Mouse (Mus musculus) activated CD4-positive, CD25-positive, alpha-beta regulatory T cell, adult 9 weeks (primary cell): ENCODE results near the gene Defb19. TPM values are rescaled to one million over a fixed set of nuclear protein-coding genes. Genes with fewer than 3 reads are reported as not detected.

Experiments
- polyA plus RNA-seq: library from polyadenylated mRNA; unstranded; fragments of 100-300 nt; shearing (Covaris generic); gene quantifications from one replicate; pipeline ENCODE4 v1.2.1, GENCODE M21; 2017

The Defb19 gene
- not detected for polyA plus RNA-seq

DNA sequence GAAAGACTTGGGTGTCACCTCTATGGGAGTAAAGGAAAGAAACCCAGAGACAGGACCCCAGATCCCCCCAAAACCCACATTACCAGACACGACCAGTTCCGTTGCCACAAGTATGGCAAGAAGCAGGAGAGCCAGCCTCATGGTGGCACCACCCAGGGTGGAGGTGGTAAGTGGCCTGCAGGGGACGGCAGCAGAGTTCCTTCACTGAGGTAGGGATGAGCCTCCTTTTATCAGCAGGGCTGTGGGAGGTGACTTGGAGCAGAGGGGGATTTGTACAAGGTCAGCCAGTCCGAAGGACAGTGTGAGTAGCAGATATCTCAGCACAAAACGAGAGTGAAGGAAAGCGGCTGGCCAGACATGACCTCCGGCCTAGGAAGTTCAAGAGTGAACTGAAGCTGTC, at the start of gene Defb19:
Gene Defb19 (minus strand): TSS at position 206 of the 400 bp plus-strand sequence.

DNA sequence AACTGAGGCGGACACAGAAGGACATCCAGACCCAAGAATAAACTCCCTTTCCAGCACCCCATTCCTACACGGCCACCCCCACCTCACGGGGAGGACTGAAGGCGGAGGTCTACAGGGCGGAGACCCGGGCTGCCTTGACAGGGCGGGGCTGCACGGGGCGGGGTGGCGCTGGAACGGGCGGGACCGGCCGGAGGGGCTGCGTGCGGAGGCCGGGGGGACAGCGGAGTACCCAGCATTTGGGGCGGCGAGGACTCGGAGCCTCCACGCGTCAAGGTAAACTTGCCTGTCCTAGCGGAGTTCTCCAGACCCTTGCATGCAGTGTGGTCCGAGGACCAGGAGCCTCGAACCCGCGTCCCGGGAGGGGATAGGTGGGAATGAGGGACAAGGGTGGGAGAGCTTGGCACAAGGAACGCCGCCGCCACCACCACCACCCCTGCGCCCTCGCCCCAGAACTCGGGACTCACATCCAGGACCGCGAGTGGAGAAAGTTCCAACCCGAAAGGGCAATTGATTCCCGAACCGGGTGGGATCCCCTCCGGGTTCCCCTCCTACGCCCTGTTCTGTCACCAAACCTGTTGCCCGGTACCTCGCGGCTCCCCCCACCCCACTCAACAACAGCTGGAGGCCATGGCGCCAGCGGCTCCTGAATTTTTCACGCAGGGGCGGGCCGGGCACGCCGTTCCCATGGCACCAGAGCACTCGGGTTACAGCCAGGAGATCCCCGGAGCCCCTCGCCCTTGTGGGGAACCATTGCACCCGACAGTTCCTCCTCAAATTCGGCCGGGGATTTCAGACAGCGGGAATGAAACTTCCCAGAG, 46.9 kb upstream of the Defb19 start, which contains the start of gene Rem1:
Gene Rem1 (plus strand): TSS at position 178 of the 818 bp plus-strand sequence.

DNA sequence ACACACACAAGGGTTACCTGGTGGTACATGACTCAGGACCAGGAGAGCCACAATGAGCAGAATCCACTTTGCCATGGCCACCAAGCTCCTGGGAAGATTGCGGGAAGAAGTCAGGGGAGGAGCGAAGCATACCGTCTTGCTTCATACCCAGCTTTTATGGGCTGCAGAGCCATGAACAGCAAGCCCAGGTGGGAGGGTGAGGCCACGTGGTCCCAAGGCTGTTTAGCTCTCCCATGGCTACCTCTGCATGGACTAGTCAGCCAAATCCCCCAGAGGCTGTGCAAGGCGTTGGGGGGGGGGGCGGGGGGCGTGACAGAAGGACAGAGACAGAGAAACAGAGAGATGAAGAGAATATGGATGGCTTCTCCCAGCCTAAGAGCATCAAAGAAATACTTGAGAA, 42.8 kb upstream of the Defb19 start, which contains the start of gene Defb25:
Gene Defb25 (minus strand): TSS at position 101 of the 400 bp plus-strand sequence.

DNA sequence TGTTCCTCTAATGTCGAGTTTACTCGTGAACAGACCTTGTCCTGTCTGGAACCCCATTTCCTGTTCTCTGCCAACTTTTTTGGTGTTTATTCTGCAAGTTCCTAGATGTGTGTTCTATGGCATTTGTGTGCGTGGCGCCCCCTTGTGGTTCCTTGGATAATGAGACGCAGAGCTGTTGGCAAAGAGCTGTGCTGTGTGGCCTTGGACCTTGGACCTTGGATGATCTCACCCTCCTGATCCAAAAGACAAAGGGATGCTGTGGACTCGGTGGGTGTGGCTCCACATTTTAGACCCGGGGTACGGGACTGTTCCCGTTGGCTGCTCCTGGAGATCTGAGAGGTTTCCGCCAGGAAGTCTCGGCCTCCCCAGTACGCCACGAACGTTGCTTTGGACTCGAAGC, 23.9 kb upstream of the Defb19 start, which contains the start of gene Defb36:
Gene Defb36 (plus strand): TSS at position 271 of the 400 bp plus-strand sequence.

DNA sequence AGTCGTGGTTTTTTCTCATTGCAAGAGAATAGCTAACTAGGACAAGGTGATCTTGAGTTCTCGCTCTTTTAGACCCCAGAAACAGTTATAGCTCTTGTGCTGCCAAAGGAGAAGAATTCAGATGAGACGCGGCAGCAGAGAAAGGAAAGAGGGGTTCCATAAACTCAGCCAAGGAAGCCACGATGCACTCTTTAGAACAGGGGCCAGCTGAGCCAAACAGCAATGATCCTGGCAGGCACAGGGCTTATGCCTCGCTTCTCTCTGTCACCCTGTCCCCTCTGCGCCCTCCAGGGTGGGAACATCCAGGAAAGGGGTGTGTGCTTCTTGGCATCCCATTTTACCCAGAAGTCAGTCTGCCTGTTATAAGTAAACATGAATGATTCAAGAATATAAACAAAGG, 19.2 kb upstream of the Defb19 start, which contains the start of gene Defb45:
Gene Defb45 (minus strand): TSS at position 101 of the 400 bp plus-strand sequence.

DNA sequence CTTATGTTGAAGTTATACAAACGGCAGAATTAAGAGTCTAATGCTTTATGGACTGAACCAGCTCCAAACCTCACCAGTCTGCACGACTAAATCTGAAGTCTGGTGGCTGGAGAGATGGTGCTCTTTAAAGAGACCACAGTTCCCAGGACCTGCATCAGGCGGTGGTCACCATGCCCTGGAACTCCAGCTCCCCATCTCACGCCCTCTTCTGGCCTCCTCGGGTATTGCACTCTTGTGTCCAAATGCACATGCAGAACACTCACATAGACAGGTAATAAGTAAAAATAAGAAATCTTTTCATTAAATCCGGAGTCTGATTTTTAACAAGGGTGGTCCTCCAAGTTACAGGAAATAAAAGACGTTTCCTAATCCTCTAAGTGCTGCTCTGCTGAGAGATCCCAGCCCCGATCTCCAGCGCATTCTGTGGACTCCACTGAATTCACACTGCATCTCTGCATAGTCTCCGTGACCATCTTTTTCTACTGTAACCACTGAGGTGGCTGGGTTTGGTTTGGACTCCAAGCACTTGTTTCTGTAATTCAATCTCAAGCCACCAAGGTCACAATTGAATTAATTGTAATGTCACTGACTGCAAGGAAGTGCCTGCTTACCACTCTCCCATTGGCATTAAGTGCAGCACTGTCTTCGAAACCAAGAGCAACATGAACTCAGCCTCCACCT, 7.9 kb downstream of the Defb19 start, which contains the start of gene Defb21:
Gene Defb21 (plus strand): TSS at position 631 of the 681 bp plus-strand sequence.

DNA sequence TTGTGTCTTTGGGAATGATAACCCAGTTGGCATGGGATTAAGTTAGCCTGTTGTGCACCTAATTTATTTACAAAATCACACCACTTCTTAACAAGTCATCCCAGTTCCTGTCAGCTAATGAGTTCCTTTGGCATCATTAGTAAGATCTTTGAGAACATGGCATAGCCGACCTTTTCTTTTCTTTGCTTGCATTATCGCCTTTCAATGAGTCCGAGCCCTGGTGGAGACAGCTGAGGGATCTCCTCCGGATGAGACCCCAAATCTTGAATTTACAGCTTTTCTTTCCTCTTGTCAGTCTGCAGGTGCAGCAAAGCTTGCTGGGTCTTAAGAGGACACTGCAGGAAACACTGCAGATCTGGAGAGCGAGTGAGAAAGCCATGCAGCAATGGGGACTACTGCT, 11.1 kb downstream of the Defb19 start, which contains the start of gene Gm17416:
Gene Gm17416 (plus strand): TSS at position 301 of the 400 bp plus-strand sequence.

DNA sequence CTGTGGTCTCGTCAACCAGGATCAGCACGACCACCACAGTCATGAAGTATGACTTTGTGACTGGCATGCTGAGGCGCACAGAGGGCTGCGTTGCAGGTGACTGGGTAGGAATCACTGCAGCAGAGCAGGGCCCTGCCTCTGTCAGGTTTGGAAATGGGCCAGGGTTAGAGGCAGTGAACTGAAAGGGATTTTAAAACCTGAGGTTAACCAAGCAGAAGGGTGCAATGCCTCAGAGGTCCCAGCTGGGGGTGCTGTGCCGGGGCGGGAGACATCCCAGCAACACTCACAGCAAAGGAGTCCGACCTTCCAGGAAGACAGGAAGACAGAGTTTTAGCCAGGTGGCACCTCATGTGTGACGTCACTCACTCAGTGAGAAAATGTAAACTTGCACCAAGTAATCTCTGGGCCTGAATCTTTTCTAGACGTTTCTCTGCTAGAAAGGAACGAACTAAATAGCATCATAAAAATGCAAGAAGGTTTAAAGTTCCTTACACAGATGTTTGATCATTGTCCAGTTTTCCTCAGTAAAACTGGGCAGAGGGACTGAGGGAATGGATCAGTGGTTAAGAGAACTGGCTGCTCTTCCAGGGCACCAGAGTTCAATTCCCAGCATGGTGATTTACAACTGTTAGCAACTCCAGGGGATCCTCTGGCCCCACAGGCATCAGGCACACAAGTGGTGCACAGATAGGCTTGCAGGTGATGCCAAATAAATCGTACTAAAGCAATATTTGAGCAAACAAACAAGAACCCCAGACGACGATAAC, 40.0 kb downstream of the Defb19 start, which contains the start of gene Defb29:
Gene Defb29 (minus strand): TSS at position 155 of the 767 bp plus-strand sequence.

Other genes starting within 250 kb of the Defb19 start
- 339 TPM for gene Rbck1, start 247.7 kb downstream of the Defb19 start, polyA plus RNA-seq
- 3.7 TPM for gene Trib3, start 236.3 kb downstream of the Defb19 start, polyA plus RNA-seq
- gene Nrsn2, start 203.7 kb downstream of the Defb19 start, polyA plus RNA-seq, result not detected
- 0.06 TPM for gene Sox12, start 182.2 kb downstream of the Defb19 start, polyA plus RNA-seq
- gene Zcchc3, start 165.3 kb downstream of the Defb19 start, polyA plus RNA-seq, result 1.2 TPM
- not detected for gene 6820408C15Rik, start 164.7 kb downstream of the Defb19 start, polyA plus RNA-seq
- gene Defb23, start 115.7 kb downstream of the Defb19 start, polyA plus RNA-seq, result not detected
- gene Defb20, start 103.2 kb downstream of the Defb19 start, polyA plus RNA-seq, result not detected
- gene Defb22, start 90.2 kb downstream of the Defb19 start, polyA plus RNA-seq, result not detected
- gene Defb26, start 68.6 kb downstream of the Defb19 start, polyA plus RNA-seq, result not detected
- gene Defb28, start 62.1 kb downstream of the Defb19 start, polyA plus RNA-seq, result not detected
- not detected for gene Defb29, start 40.2 kb downstream of the Defb19 start, polyA plus RNA-seq
- gene Gm17416, start 11.0 kb downstream of the Defb19 start, polyA plus RNA-seq, result not detected
- not detected for gene Defb21, start 7.6 kb downstream of the Defb19 start, polyA plus RNA-seq
- not detected for gene Defb45, start 19.1 kb upstream of the Defb19 start, polyA plus RNA-seq
- not detected for gene Defb36, start 24.0 kb upstream of the Defb19 start, polyA plus RNA-seq
- not detected for gene Defb25, start 42.7 kb upstream of the Defb19 start, polyA plus RNA-seq
- not detected for gene Rem1, start 46.6 kb upstream of the Defb19 start, polyA plus RNA-seq
- 58.9 TPM for gene H13, start 89.1 kb upstream of the Defb19 start, polyA plus RNA-seq
- 3.2 TPM for gene Mcts2, start 106.7 kb upstream of the Defb19 start, polyA plus RNA-seq
- 0.60 TPM for gene Id1, start 155.9 kb upstream of the Defb19 start, polyA plus RNA-seq
- gene Cox4i2, start 173.9 kb upstream of the Defb19 start, polyA plus RNA-seq, result not detected